Mouse (Mus musculus): ENCODE measurements at regions not wholly inside any gene's neighbourhood (a gene's known extent, or its start where the extent isn't known, plus 50 kb on each side); places are given as distances from the start of the nearest gene placed in this dataset.

GRCm38 (mm10) chr10:117457701-117457950 is 77.8 kb upstream of the Cpsf6 start:
- Histone ChIP-seq H3K9ac (ENCODE audit: low read depth, low read length) (no peak overlapping the region), H3K9me3 (ENCODE audit: control insufficient read depth) (no peaks in the 10 kb centered on the region), H3K4me2 (replicated peaks; ENCODE audit: low read depth) (no peak overlapping the region), H3K4me1 (replicated peaks; ENCODE audit: control insufficient read depth, insufficient read depth, low read length) (peaks cover 3% of the 10 kb centered on the region; the same call in 1 of the 2 replicates), H3K27ac (ENCODE audit: low read depth, low read length) (no peak overlapping the region), H3K4me3 (ENCODE audit: low read depth, low read length) (no peak overlapping the region), H3K27me3 (replicated peaks; ENCODE audit: control insufficient read depth, insufficient read depth, low read length) (no peaks in the 10 kb centered on the region), H3K36me3 (ENCODE audit: control insufficient read depth, insufficient read depth) (no peaks in the 10 kb centered on the region)
- WGBS = 71% methylated on average over 2 of the region's 2 CpGs
- no peak for TF ChIP-seq CTCF (IDR thresholded peaks at IDR 0.05; ENCODE audit: low read depth)
- no peak for ATAC-seq

GRCm38 (mm10) chr10:117456904-117457700 is 77.3 kb upstream of the Cpsf6 start:
- Histone ChIP-seq H3K27me3 (replicated peaks; ENCODE audit: control insufficient read depth, insufficient read depth, low read length) (no peaks in the 10 kb centered on the region), H3K9ac (ENCODE audit: low read depth, low read length) (no peak overlapping the region), H3K4me2 (replicated peaks; ENCODE audit: low read depth) (no peak overlapping the region), H3K27ac (ENCODE audit: low read depth, low read length) (no peak overlapping the region), H3K36me3 (ENCODE audit: control insufficient read depth, insufficient read depth) (no peaks in the 10 kb centered on the region), H3K4me1 (replicated peaks; ENCODE audit: control insufficient read depth, insufficient read depth, low read length) (peaks cover 3% of the 10 kb centered on the region; the same call in 1 of the 2 replicates), H3K4me3 (ENCODE audit: low read depth, low read length) (no peak overlapping the region), H3K9me3 (ENCODE audit: control insufficient read depth) (no peaks in the 10 kb centered on the region)
- ATAC-seq = no peak
- 63% methylated on average over 18 of the region's 18 CpGs for WGBS
- no peak for TF ChIP-seq CTCF (IDR thresholded peaks at IDR 0.05; ENCODE audit: low read depth)

GRCm38 (mm10) chr10:117456427-117456826 is 76.6 kb upstream of the Cpsf6 start:
- ATAC-seq = no peak
- 24% methylated on average over 8 of the region's 8 CpGs for WGBS
- Histone ChIP-seq H3K4me1 (replicated peaks; ENCODE audit: control insufficient read depth, insufficient read depth, low read length) (peaks cover 3% of the 10 kb centered on the region; the same call in 1 of the 2 replicates), H3K27ac (ENCODE audit: low read depth, low read length) (peak overlapping the region; percentile 73), H3K4me2 (replicated peaks; ENCODE audit: low read depth) (no peak overlapping the region), H3K27me3 (replicated peaks; ENCODE audit: control insufficient read depth, insufficient read depth, low read length) (no peaks in the 10 kb centered on the region), H3K9ac (ENCODE audit: low read depth, low read length) (no peak overlapping the region), H3K4me3 (ENCODE audit: low read depth, low read length) (no peak overlapping the region), H3K36me3 (ENCODE audit: control insufficient read depth, insufficient read depth) (no peaks in the 10 kb centered on the region), H3K9me3 (ENCODE audit: control insufficient read depth) (no peaks in the 10 kb centered on the region)
- TF ChIP-seq CTCF (IDR thresholded peaks at IDR 0.05; ENCODE audit: low read depth) = no peak

GRCm38 (mm10) chr10:117455595-117456302 is 75.9 kb upstream of the Cpsf6 start:
- peak; percentile 82 for TF ChIP-seq CTCF (IDR thresholded peaks at IDR 0.05; ENCODE audit: low read depth)
- peaks cover 3% of the 10 kb centered on the region; the same call in 1 of the 2 replicates for H3K4me1 ChIP-seq (replicated peaks; ENCODE audit: control insufficient read depth, insufficient read depth, low read length)
- 28% methylated on average over 9 of the region's 9 CpGs for WGBS
- H3K9me3 ChIP-seq (ENCODE audit: control insufficient read depth) = no peaks in the 10 kb centered on the region
- no peak overlapping the region for H3K4me2 ChIP-seq (replicated peaks; ENCODE audit: low read depth)
- no peaks in the 10 kb centered on the region for H3K36me3 ChIP-seq (ENCODE audit: control insufficient read depth, insufficient read depth)
- ATAC-seq = peak; percentile 69
- H3K27ac ChIP-seq (ENCODE audit: low read depth, low read length) = peak overlapping the region; percentile 73
- H3K9ac ChIP-seq (ENCODE audit: low read depth, low read length) = no peak overlapping the region
- H3K27me3 ChIP-seq (replicated peaks; ENCODE audit: control insufficient read depth, insufficient read depth, low read length) = no peaks in the 10 kb centered on the region
- H3K4me3 ChIP-seq (ENCODE audit: low read depth, low read length) = no peak overlapping the region

GRCm38 (mm10) chr10:117454711-117455591 is 75.1 kb upstream of the Cpsf6 start:
- H3K27me3 ChIP-seq (replicated peaks; ENCODE audit: control insufficient read depth, insufficient read depth, low read length) = no peaks in the 10 kb centered on the region
- peak; percentile 25; the same call in 1 of the 2 replicates for ATAC-seq
- TF ChIP-seq CTCF (IDR thresholded peaks at IDR 0.05; ENCODE audit: low read depth) = no peak
- no peak overlapping the region for H3K9ac ChIP-seq (ENCODE audit: low read depth, low read length)
- H3K4me2 ChIP-seq (replicated peaks; ENCODE audit: low read depth) = no peak overlapping the region
- H3K9me3 ChIP-seq (ENCODE audit: control insufficient read depth) = no peaks in the 10 kb centered on the region
- H3K27ac ChIP-seq (ENCODE audit: low read depth, low read length) = peak overlapping the region; percentile 36
- 50% methylated on average over 12 of the region's 12 CpGs for WGBS
- no peaks in the 10 kb centered on the region for H3K36me3 ChIP-seq (ENCODE audit: control insufficient read depth, insufficient read depth)
- no peak overlapping the region for H3K4me3 ChIP-seq (ENCODE audit: low read depth, low read length)
- peaks cover 3% of the 10 kb centered on the region; the same call in 1 of the 2 replicates for H3K4me1 ChIP-seq (replicated peaks; ENCODE audit: control insufficient read depth, insufficient read depth, low read length)

GRCm38 (mm10) chr10:117454171-117454500 is 74.3 kb upstream of the Cpsf6 start:
- no peak for ATAC-seq
- no peak overlapping the region for H3K9ac ChIP-seq (ENCODE audit: low read depth, low read length)
- TF ChIP-seq CTCF (IDR thresholded peaks at IDR 0.05; ENCODE audit: low read depth) = peak; percentile 15; the same call in 1 of the 2 replicates
- no peak overlapping the region for H3K4me3 ChIP-seq (ENCODE audit: low read depth, low read length)
- H3K36me3 ChIP-seq (ENCODE audit: control insufficient read depth, insufficient read depth) = no peaks in the 10 kb centered on the region
- no peaks in the 10 kb centered on the region for H3K27me3 ChIP-seq (replicated peaks; ENCODE audit: control insufficient read depth, insufficient read depth, low read length)
- no peak overlapping the region for H3K27ac ChIP-seq (ENCODE audit: low read depth, low read length)
- H3K4me2 ChIP-seq (replicated peaks; ENCODE audit: low read depth) = no peak overlapping the region
- 80% methylated on average over 3 of the region's 3 CpGs for WGBS
- H3K9me3 ChIP-seq (ENCODE audit: control insufficient read depth) = no peaks in the 10 kb centered on the region
- peaks cover 6% of the 10 kb centered on the region; the same call in 1 of the 2 replicates for H3K4me1 ChIP-seq (replicated peaks; ENCODE audit: control insufficient read depth, insufficient read depth, low read length)

Measured in intestine, postnatal 0 days (tissue).